In genomic region chr15:97374845-97375720, GRCm38 (mm10) we compare ENCODE assay signal across 23 mouse cellular contexts.
DNase-seq lines count a peak whose midpoint lies in the region; ATAC-seq and TF ChIP-seq lines count a peak whose summit lies in the region.
"Had no signal": no experiment of that assay in that cellular context is flagged by ENCODE, and none has a peak within 500 bp of the region (broad histone marks: within the 10 kb centered on the region; RNA-seq: fewer than 3 reads in every experiment).

No protein-coding gene starts in this region.

- ATAC-seq in liver, embryonic 12.5 days = no peak
- ATAC-seq in midbrain, embryonic 15.5 days (replicated peaks) = no peak
- ATAC-seq: forebrain, embryonic 15.5 days; inflammation-experienced regulatory T-cells, adult 6 months; Patski had no signal

- H3K4me1 ChIP-seq in spleen, adult 2 months (ENCODE audit: control insufficient read depth, insufficient read depth, insufficient read length) = peaks cover 8% of the 10 kb centered on the region
- peaks cover 82% of the 10 kb centered on the region for H3K4me1 ChIP-seq in E14TG2a.4 (replicated peaks; ENCODE audit: low read depth, low read length)
- peaks cover 77% of the 10 kb centered on the region for H3K4me1 ChIP-seq in liver, embryonic 12.5 days
- peaks cover 11% of the 10 kb centered on the region; the same call in 1 of the 2 replicates for H3K4me1 ChIP-seq in small intestine, adult 2 months (ENCODE audit: control insufficient read depth, insufficient read depth, insufficient read length, low read length)
- H3K4me1 ChIP-seq in limb, embryonic 10.5 days = peaks cover 33% of the 10 kb centered on the region
- H3K4me1 ChIP-seq in midbrain, embryonic 15.5 days = peaks cover 5% of the 10 kb centered on the region; the same call in 1 of the 2 replicates

- no peaks in the 10 kb centered on the region for H3K9me3 ChIP-seq in E14TG2a.4 (ENCODE audit: low read length)
- no peaks in the 10 kb centered on the region for H3K9me3 ChIP-seq in liver, embryonic 12.5 days (replicated peaks)
- H3K9me3 ChIP-seq in limb, embryonic 10.5 days (replicated peaks) = no peaks in the 10 kb centered on the region
- no peaks in the 10 kb centered on the region for H3K9me3 ChIP-seq in midbrain, embryonic 15.5 days
- H3K9me3 ChIP-seq: forebrain, embryonic 15.5 days; midbrain, embryonic 10.5 days; neural tube, embryonic 13.5 days had no signal

- H3K4me3 ChIP-seq in spleen, adult 2 months (ENCODE audit: extremely low read depth, insufficient read depth, insufficient read length) = peak overlapping the region; percentile 54
- H3K4me3 ChIP-seq in E14TG2a.4 (replicated peaks; ENCODE audit: low read length) = peak overlapping the region; percentile 89
- H3K4me3 ChIP-seq in liver, embryonic 12.5 days = no peak overlapping the region
- H3K4me3 ChIP-seq in small intestine, adult 2 months (ENCODE audit: low read depth, low read length) = peak overlapping the region; percentile 6; the same call in 1 of the 2 replicates
- H3K4me3 ChIP-seq in limb, embryonic 10.5 days = no peak overlapping the region
- no peak overlapping the region for H3K4me3 ChIP-seq in midbrain, embryonic 15.5 days
- H3K4me3 ChIP-seq: forebrain, embryonic 15.5 days; left cerebral cortex, adult 2 months; midbrain, embryonic 10.5 days; neural tube, embryonic 13.5 days had no signal

- no peak for TF ChIP-seq CTCF in spleen, adult 2 months (IDR thresholded peaks at IDR 0.05; ENCODE audit: extremely low read depth, insufficient read depth, insufficient read length, insufficient replicate concordance)
- TF ChIP-seq CTCF in E14TG2a.4 (conservative IDR thresholded peaks at IDR 0.05; ENCODE audit: low read length) = no peak
- TF ChIP-seq CTCF in small intestine, adult 2 months (IDR thresholded peaks at IDR 0.05; ENCODE audit: extremely low read depth, insufficient read length, insufficient replicate concordance, low read depth, low read length) = no peak

- 64% methylated on average over 15 of the region's 15 CpGs for WGBS in spleen, adult 2 months
- 54% methylated on average over 15 of the region's 15 CpGs for WGBS in liver, embryonic 12.5 days (ENCODE audit: insufficient replicate concordance)
- WGBS in small intestine, adult 2 months = 80% methylated on average over 15 of the region's 15 CpGs
- 79% methylated on average over 15 of the region's 15 CpGs for WGBS in limb, embryonic 10.5 days
- WGBS in midbrain, embryonic 15.5 days = 90% methylated on average over 15 of the region's 15 CpGs

- TF ChIP-seq POLR2A in spleen, adult 2 months (IDR thresholded peaks at IDR 0.05; ENCODE audit: low read depth, low read length) = no peak
- no peak for TF ChIP-seq POLR2A in small intestine, adult 2 months (IDR thresholded peaks at IDR 0.05; ENCODE audit: low read depth, low read length)

- no peaks in the 10 kb centered on the region for H3K27me3 ChIP-seq in spleen, adult 2 months (ENCODE audit: control insufficient read depth, insufficient read depth, low read length)
- H3K27me3 ChIP-seq in E14TG2a.4 (ENCODE audit: insufficient read depth, low read length) = no peaks in the 10 kb centered on the region
- no peaks in the 10 kb centered on the region for H3K27me3 ChIP-seq in liver, embryonic 12.5 days (replicated peaks)
- H3K27me3 ChIP-seq in small intestine, adult 2 months (ENCODE audit: control insufficient read depth, insufficient read depth, low read length) = no peaks in the 10 kb centered on the region
- peaks cover 23% of the 10 kb centered on the region for H3K27me3 ChIP-seq in limb, embryonic 10.5 days (ENCODE audit: low read depth, poor library complexity, severe bottlenecking)
- H3K27me3 ChIP-seq in midbrain, embryonic 15.5 days (replicated peaks) = no peaks in the 10 kb centered on the region
- H3K27me3 ChIP-seq: forebrain, embryonic 15.5 days; Patski had no signal

- DNase-seq in spleen, adult 2 months (ENCODE audit: low read depth in 1 of 2, low spot score in 2 of 2) = no peak
- no peak for DNase-seq in spleen, postnatal 36 days (ENCODE audit: low spot score in 2 of 2)
- no peak for DNase-seq in limb, embryonic 10.5 days (ENCODE audit: low spot score)
- DNase-seq in heart, postnatal 25 days (ENCODE audit: low spot score) = no peak
- DNase-seq: adrenal gland, postnatal 10 days; cerebellum, postnatal 10 days; embryo, embryonic 11 days; gastrocnemius, postnatal 36 days; kidney, adult 8-10 months; kidney, postnatal 36 days; left cerebral cortex, postnatal 4 days; lung, postnatal 10 days; right cerebral cortex, adult 18-20 months had no signal

- peak overlapping the region; percentile 90 for H3K27ac ChIP-seq in spleen, adult 2 months (ENCODE audit: insufficient read depth, low read length)
- peak overlapping the region; percentile 45; the same call in 1 of the 2 replicates for H3K27ac ChIP-seq in liver, embryonic 12.5 days
- no peak overlapping the region for H3K27ac ChIP-seq in small intestine, adult 2 months (ENCODE audit: insufficient read depth, low read depth, low read length)
- no peak overlapping the region for H3K27ac ChIP-seq in limb, embryonic 10.5 days
- H3K27ac ChIP-seq in midbrain, embryonic 15.5 days = no peak overlapping the region
- H3K27ac ChIP-seq: forebrain, embryonic 15.5 days; left cerebral cortex, adult 2 months; midbrain, embryonic 10.5 days; neural tube, embryonic 13.5 days had no signal

- H3K9ac ChIP-seq in liver, embryonic 12.5 days = no peak overlapping the region
- no peak overlapping the region for H3K9ac ChIP-seq in midbrain, embryonic 15.5 days
- H3K9ac ChIP-seq: forebrain, embryonic 15.5 days; neural tube, embryonic 13.5 days had no signal

- no peaks in the 10 kb centered on the region; the same call in 1 of the 2 replicates for H3K36me3 ChIP-seq in spleen, adult 2 months (ENCODE audit: control insufficient read depth, insufficient read depth, low read length)
- peaks cover 12% of the 10 kb centered on the region for H3K36me3 ChIP-seq in E14TG2a.4 (ENCODE audit: insufficient read depth, low read length)
- no peaks in the 10 kb centered on the region for H3K36me3 ChIP-seq in liver, embryonic 12.5 days
- no peaks in the 10 kb centered on the region for H3K36me3 ChIP-seq in small intestine, adult 2 months (ENCODE audit: control insufficient read depth, insufficient read depth, low read length)
- no peaks in the 10 kb centered on the region for H3K36me3 ChIP-seq in limb, embryonic 10.5 days
- H3K36me3 ChIP-seq in midbrain, embryonic 15.5 days (replicated peaks) = no peaks in the 10 kb centered on the region
- H3K36me3 ChIP-seq: forebrain, embryonic 15.5 days; midbrain, embryonic 10.5 days; neural tube, embryonic 13.5 days had no signal

- 0 out of 2 replicates have a peak overlapping the region, but pooled peaks have one; percentile 7 for H3K4me2 ChIP-seq in liver, embryonic 12.5 days
- H3K4me2 ChIP-seq in midbrain, embryonic 15.5 days = no peak overlapping the region
- H3K4me2 ChIP-seq: forebrain, embryonic 15.5 days; neural tube, embryonic 13.5 days had no signal

- intact Hi-C loops in heart, postnatal 25 days (cut with DNase I) = loop anchor here (5.0 kb wide), 1 partner anchor 128 kb away; the partner anchor contains the start of genes Amigo2 and Pced1b

Comparison
In these comparisons a context has a peak if more than half of its experiments do, and no peak if none do; other contexts are left out.
1. H3K27ac ChIP-seq: peak in spleen, adult 2 months (single experiment) and liver, embryonic 12.5 days (single experiment); none in small intestine, adult 2 months (single experiment), limb, embryonic 10.5 days (single experiment) and midbrain, embryonic 15.5 days (single experiment).
2. H3K4me3 ChIP-seq: peak in spleen, adult 2 months (single experiment), E14TG2a.4 (single experiment) and small intestine, adult 2 months (single experiment); none in liver, embryonic 12.5 days (single experiment), limb, embryonic 10.5 days (single experiment) and midbrain, embryonic 15.5 days (single experiment).